Mouse (Mus musculus): Measurements from ENCODE around the gene Col27a1. TPM values are rescaled to one million over a fixed set of nuclear protein-coding genes. Genes with fewer than 3 reads are reported as not detected.

Gene Col27a1
- total RNA-seq, 1 experiment = 2.4 TPM

- in situ Hi-C loops (cut with MboI; ENCODE audit: low sequenced_read_pairs in 2 of 2, unreplicated experiment in 2 of 2) = no loop called here
- H3K9me3 ChIP-seq (ENCODE audit: control insufficient read depth, insufficient read depth, low read depth, low read length) = no peaks in the 10 kb centered on the region
- no peak for DNase-seq (ENCODE audit: low read depth, low spot score)
- H3K4me1 ChIP-seq (ENCODE audit: control insufficient read depth in 2 of 2, insufficient read depth in 2 of 2, low read length in 2 of 2, poor library complexity in 1 of 2) = no peaks in the 10 kb centered on the region
- H3K27ac ChIP-seq (ENCODE audit: insufficient read depth, low read depth, low read length, poor library complexity, severe bottlenecking) = no peak overlapping the region
- H3K36me3 ChIP-seq (ENCODE audit: control insufficient read depth, insufficient read depth, low read length, poor library complexity, severe bottlenecking) = no peaks in the 10 kb centered on the region
- no peak overlapping the region for H3K9ac ChIP-seq (ENCODE audit: insufficient read depth, low read depth, low read length, poor library complexity, severe bottlenecking)
- TF ChIP-seq ZNF384 (IDR thresholded peaks at IDR 0.05; ENCODE audit: low read depth, low read length) (no peak), MAFK (IDR thresholded peaks at IDR 0.05; ENCODE audit: insufficient read depth, low read depth, low read length) (no peak), ZC3H11A (IDR thresholded peaks at IDR 0.05; ENCODE audit: borderline replicate concordance, low read depth, low read length) (no peak), HCFC1 (IDR thresholded peaks at IDR 0.05; ENCODE audit: borderline replicate concordance, insufficient read depth, low read length) (no peak), CHD2 (IDR thresholded peaks at IDR 0.05; ENCODE audit: low read depth, low read length) (no peak)
- H3K4me3 ChIP-seq (ENCODE audit: insufficient read depth in 1 of 2, low read depth in 1 of 2, low read length in 2 of 2, poor library complexity in 1 of 2, severe bottlenecking in 1 of 2) = no peak overlapping the region
Measured at GRCm38 (mm10) chr4:63234852-63235251, 21.0 kb downstream of the Col27a1 start.

DNA sequence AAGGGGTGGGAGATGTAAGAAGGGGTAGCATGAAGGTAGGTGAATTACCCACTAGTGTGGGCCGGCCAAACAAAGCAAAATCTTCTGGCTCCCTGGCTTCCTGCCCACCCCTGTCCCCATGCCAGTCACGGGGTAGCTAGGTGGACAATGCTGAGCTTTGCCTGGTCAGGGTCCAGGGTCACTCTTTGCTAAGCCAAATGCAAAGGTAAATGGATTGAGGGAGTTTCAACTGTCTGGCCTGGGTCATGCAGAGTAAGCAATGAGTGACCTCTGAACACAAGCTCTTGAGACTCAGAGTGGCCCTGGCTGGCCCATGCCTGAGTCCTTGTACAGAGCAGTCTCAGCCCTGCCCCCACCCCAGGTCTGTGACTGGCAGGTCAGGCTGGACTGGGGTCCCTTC, 22.4 kb downstream of the Col27a1 start:
- no peaks in the 10 kb centered on the region for H3K36me3 ChIP-seq (ENCODE audit: control insufficient read depth, insufficient read depth, low read length, poor library complexity, severe bottlenecking)

GRCm38 (mm10) chr4:63237225-63237624, 23.4 kb downstream of the Col27a1 start:
- no peak overlapping the region for H3K27ac ChIP-seq (ENCODE audit: insufficient read depth, low read depth, low read length, poor library complexity, severe bottlenecking)
- no peak overlapping the region for H3K4me3 ChIP-seq (ENCODE audit: insufficient read depth in 1 of 2, low read depth in 1 of 2, low read length in 2 of 2, poor library complexity in 1 of 2, severe bottlenecking in 1 of 2)

More for the DNA sequence above, 22.4 kb downstream of the Col27a1 start:
- no peaks in the 10 kb centered on the region for H3K4me1 ChIP-seq (ENCODE audit: control insufficient read depth in 2 of 2, insufficient read depth in 2 of 2, low read length in 2 of 2, poor library complexity in 1 of 2)
- in situ Hi-C loops (cut with MboI; ENCODE audit: low sequenced_read_pairs in 2 of 2, unreplicated experiment in 2 of 2) = no loop called here
- H3K4me3 ChIP-seq (ENCODE audit: insufficient read depth in 1 of 2, low read depth in 1 of 2, low read length in 2 of 2, poor library complexity in 1 of 2, severe bottlenecking in 1 of 2) = no peak overlapping the region
- TF ChIP-seq CHD2 (IDR thresholded peaks at IDR 0.05; ENCODE audit: low read depth, low read length) (no peak), ZC3H11A (IDR thresholded peaks at IDR 0.05; ENCODE audit: borderline replicate concordance, low read depth, low read length) (no peak), ZNF384 (IDR thresholded peaks at IDR 0.05; ENCODE audit: low read depth, low read length) (no peak), MAFK (IDR thresholded peaks at IDR 0.05; ENCODE audit: insufficient read depth, low read depth, low read length) (no peak), HCFC1 (IDR thresholded peaks at IDR 0.05; ENCODE audit: borderline replicate concordance, insufficient read depth, low read length) (no peak)
- H3K9ac ChIP-seq (ENCODE audit: insufficient read depth, low read depth, low read length, poor library complexity, severe bottlenecking) = no peak overlapping the region
- no peak overlapping the region for H3K27ac ChIP-seq (ENCODE audit: insufficient read depth, low read depth, low read length, poor library complexity, severe bottlenecking)
- no peak for DNase-seq (ENCODE audit: low read depth, low spot score)
- H3K9me3 ChIP-seq (ENCODE audit: control insufficient read depth, insufficient read depth, low read depth, low read length) = no peaks in the 10 kb centered on the region

GRCm38 (mm10) chr4:63238141-63238540, 24.3 kb downstream of the Col27a1 start:
- in situ Hi-C loops (cut with MboI; ENCODE audit: low sequenced_read_pairs in 2 of 2, unreplicated experiment in 2 of 2) = no loop called here

More at GRCm38 (mm10) chr4:63237225-63237624, 23.4 kb downstream of the Col27a1 start:
- H3K4me1 ChIP-seq (ENCODE audit: control insufficient read depth in 2 of 2, insufficient read depth in 2 of 2, low read length in 2 of 2, poor library complexity in 1 of 2) = no peaks in the 10 kb centered on the region
- H3K9me3 ChIP-seq (ENCODE audit: control insufficient read depth, insufficient read depth, low read depth, low read length) = no peaks in the 10 kb centered on the region
- no peak for DNase-seq (ENCODE audit: low read depth, low spot score)
- H3K36me3 ChIP-seq (ENCODE audit: control insufficient read depth, insufficient read depth, low read length, poor library complexity, severe bottlenecking) = no peaks in the 10 kb centered on the region
- no peak overlapping the region for H3K9ac ChIP-seq (ENCODE audit: insufficient read depth, low read depth, low read length, poor library complexity, severe bottlenecking)
- in situ Hi-C loops (cut with MboI; ENCODE audit: low sequenced_read_pairs in 2 of 2, unreplicated experiment in 2 of 2) = no loop called here
- no peak for TF ChIP-seq ZC3H11A (IDR thresholded peaks at IDR 0.05; ENCODE audit: borderline replicate concordance, low read depth, low read length)
- no peak for TF ChIP-seq MAFK (IDR thresholded peaks at IDR 0.05; ENCODE audit: insufficient read depth, low read depth, low read length)
- no peak for TF ChIP-seq ZNF384 (IDR thresholded peaks at IDR 0.05; ENCODE audit: low read depth, low read length)
- no peak for TF ChIP-seq CHD2 (IDR thresholded peaks at IDR 0.05; ENCODE audit: low read depth, low read length)
- no peak for TF ChIP-seq HCFC1 (IDR thresholded peaks at IDR 0.05; ENCODE audit: borderline replicate concordance, insufficient read depth, low read length)

DNA sequence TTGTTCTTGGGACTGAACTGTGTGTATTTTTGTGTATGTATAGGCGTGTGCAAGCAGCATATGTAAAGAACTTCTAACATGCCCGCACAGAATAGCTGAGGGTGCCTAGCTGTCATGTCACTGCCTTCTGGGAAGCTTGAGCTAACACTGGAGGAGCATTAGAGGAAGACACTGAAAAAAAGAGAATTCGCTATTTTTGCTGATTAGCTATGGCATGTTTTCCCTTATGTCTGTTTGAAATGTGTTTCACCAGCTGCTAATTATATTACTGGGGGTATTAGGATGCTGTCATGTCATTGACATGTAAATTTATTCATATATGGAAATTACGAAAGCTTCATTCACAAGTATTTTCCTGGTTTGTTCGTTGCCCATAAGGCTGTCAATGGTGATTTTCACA, 24.9 kb downstream of the Col27a1 start:
- Histone ChIP-seq H3K4me1 (ENCODE audit: control insufficient read depth in 2 of 2, insufficient read depth in 2 of 2, low read length in 2 of 2, poor library complexity in 1 of 2) (no peaks in the 10 kb centered on the region), H3K9ac (ENCODE audit: insufficient read depth, low read depth, low read length, poor library complexity, severe bottlenecking) (no peak overlapping the region), H3K4me3 (ENCODE audit: insufficient read depth in 1 of 2, low read depth in 1 of 2, low read length in 2 of 2, poor library complexity in 1 of 2, severe bottlenecking in 1 of 2) (no peak overlapping the region), H3K9me3 (ENCODE audit: control insufficient read depth, insufficient read depth, low read depth, low read length) (no peaks in the 10 kb centered on the region), H3K36me3 (ENCODE audit: control insufficient read depth, insufficient read depth, low read length, poor library complexity, severe bottlenecking) (no peaks in the 10 kb centered on the region), H3K27ac (ENCODE audit: insufficient read depth, low read depth, low read length, poor library complexity, severe bottlenecking) (no peak overlapping the region)
- no peak for TF ChIP-seq ZC3H11A (IDR thresholded peaks at IDR 0.05; ENCODE audit: borderline replicate concordance, low read depth, low read length)
- TF ChIP-seq MAFK (IDR thresholded peaks at IDR 0.05; ENCODE audit: insufficient read depth, low read depth, low read length) = no peak
- TF ChIP-seq CHD2 (IDR thresholded peaks at IDR 0.05; ENCODE audit: low read depth, low read length) = no peak
- no peak for TF ChIP-seq HCFC1 (IDR thresholded peaks at IDR 0.05; ENCODE audit: borderline replicate concordance, insufficient read depth, low read length)
- TF ChIP-seq ZNF384 (IDR thresholded peaks at IDR 0.05; ENCODE audit: low read depth, low read length) = no peak
- no peak for DNase-seq (ENCODE audit: low read depth, low spot score)
- in situ Hi-C loops (cut with MboI; ENCODE audit: low sequenced_read_pairs in 2 of 2, unreplicated experiment in 2 of 2) = no loop called here

More at GRCm38 (mm10) chr4:63238141-63238540, 24.3 kb downstream of the Col27a1 start:
- Histone ChIP-seq H3K9me3 (ENCODE audit: control insufficient read depth, insufficient read depth, low read depth, low read length) (no peaks in the 10 kb centered on the region), H3K27ac (ENCODE audit: insufficient read depth, low read depth, low read length, poor library complexity, severe bottlenecking) (no peak overlapping the region), H3K4me1 (ENCODE audit: control insufficient read depth in 2 of 2, insufficient read depth in 2 of 2, low read length in 2 of 2, poor library complexity in 1 of 2) (no peaks in the 10 kb centered on the region), H3K9ac (ENCODE audit: insufficient read depth, low read depth, low read length, poor library complexity, severe bottlenecking) (no peak overlapping the region), H3K36me3 (ENCODE audit: control insufficient read depth, insufficient read depth, low read length, poor library complexity, severe bottlenecking) (no peaks in the 10 kb centered on the region), H3K4me3 (ENCODE audit: insufficient read depth in 1 of 2, low read depth in 1 of 2, low read length in 2 of 2, poor library complexity in 1 of 2, severe bottlenecking in 1 of 2) (no peak overlapping the region)
- TF ChIP-seq HCFC1 (IDR thresholded peaks at IDR 0.05; ENCODE audit: borderline replicate concordance, insufficient read depth, low read length) (no peak), ZC3H11A (IDR thresholded peaks at IDR 0.05; ENCODE audit: borderline replicate concordance, low read depth, low read length) (no peak), CHD2 (IDR thresholded peaks at IDR 0.05; ENCODE audit: low read depth, low read length) (no peak)
- no peak for DNase-seq (ENCODE audit: low read depth, low spot score)
